Mouse (Mus musculus): ENCODE measurements around the gene Eva1c. TPM values are rescaled to one million over a fixed set of nuclear protein-coding genes. Genes with fewer than 3 reads are reported as not detected.

Gene Eva1c
- 1.0 and 1.2 TPM in 2 replicates for polyA plus RNA-seq (2015; fragmentation: Nextera tagmentation; extraction: Ambion mirVana)

DNA sequence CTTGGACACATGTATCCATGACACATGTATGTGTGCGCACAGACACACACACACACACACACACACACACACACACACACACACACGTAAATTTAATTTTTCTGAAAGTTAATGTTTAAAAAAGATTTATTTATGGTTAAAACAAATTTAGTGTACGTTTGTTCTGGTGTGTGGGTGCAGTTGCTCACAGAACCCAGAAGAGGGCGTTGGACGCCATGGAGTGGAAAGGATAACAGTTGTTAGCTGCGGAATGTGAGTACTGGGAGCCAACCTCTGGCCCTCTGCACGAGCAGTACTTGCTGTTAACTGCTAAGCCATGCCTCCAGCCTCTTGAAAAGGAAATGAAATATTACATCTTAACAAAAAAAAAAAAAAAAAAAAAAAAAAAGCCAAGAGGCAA lies at the start of gene Eva1c:
TSS of gene Eva1c (plus strand) at position 263 of the 400 bp plus-strand sequence.
- Histone ChIP-seq H3K4me1 (replicated peaks; ENCODE audit: insufficient read depth, low read length) (peaks cover 12% of the 10 kb centered on the region; the same call in 1 of the 2 replicates), H3K9me3 (replicated peaks; ENCODE audit: low read length) (no peaks in the 10 kb centered on the region), H3K4me2 (ENCODE audit: low read length) (no peak within 1 kb of the TSS), H3K4me3 (replicated peaks; ENCODE audit: low read depth, low read length) (no peak within 1 kb of the TSS), H3K9ac (ENCODE audit: low read depth, low read length) (no peak within 1 kb of the TSS), H3K27me3 (ENCODE audit: insufficient read depth, low read length) (0 out of 2 replicates have a peak, but pooled peaks cover under 1% of the 10 kb centered on the region), H3K36me3 (ENCODE audit: insufficient read depth, low read length) (no peaks in the 10 kb centered on the region), H3K27ac (no peak within 1 kb of the TSS)
- TF ChIP-seq CTCF (IDR thresholded peaks at IDR 0.05; ENCODE audit: low read depth) = 0 out of 2 replicates have a peak, but pooled peaks have one; percentile 10
- 63% methylated on average over 7 of the region's 7 CpGs for WGBS
- ATAC-seq (replicated peaks; ENCODE audit: low FRiP score, low read depth) = no peak
- DNase-seq (ENCODE audit: low spot score) = no peak

DNA sequence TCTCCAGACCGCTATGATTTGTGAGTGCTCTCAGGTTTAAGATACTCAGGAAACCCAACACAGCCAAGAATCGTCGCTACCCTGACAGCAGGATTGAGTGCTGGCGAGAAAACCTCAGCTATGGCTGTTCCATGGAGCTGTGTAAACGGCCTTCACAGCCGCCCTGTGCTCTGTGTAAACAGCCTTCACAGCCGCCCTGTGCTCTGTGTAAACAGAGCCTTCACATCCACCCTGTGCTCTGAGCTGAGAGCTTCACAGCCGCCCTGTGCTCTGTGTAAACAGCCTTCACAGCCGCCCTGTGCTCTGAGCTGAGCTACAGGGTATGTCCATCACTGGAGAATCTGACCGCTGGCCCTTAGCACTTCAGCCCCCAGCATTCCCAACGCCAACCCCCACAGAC lies 46.7 kb upstream of the Eva1c start:
- H3K36me3 ChIP-seq (ENCODE audit: insufficient read depth, low read length) = peaks cover 34% of the 10 kb centered on the region; the same call in 1 of the 2 replicates
- no peak overlapping the region for H3K9ac ChIP-seq (ENCODE audit: low read depth, low read length)
- H3K4me2 ChIP-seq (ENCODE audit: low read length) = no peak overlapping the region
- 32% methylated on average over 11 of the region's 11 CpGs for WGBS
- DNase-seq (ENCODE audit: low spot score) = peak; percentile 27
- ATAC-seq (replicated peaks; ENCODE audit: low FRiP score, low read depth) = peak; percentile 48; the same call in 1 of the 2 replicates
- H3K27ac ChIP-seq = no peak overlapping the region
- TF ChIP-seq CTCF (IDR thresholded peaks at IDR 0.05; ENCODE audit: low read depth) = no peak
- H3K4me1 ChIP-seq (replicated peaks; ENCODE audit: insufficient read depth, low read length) = no peaks in the 10 kb centered on the region
- no peak overlapping the region for H3K4me3 ChIP-seq (replicated peaks; ENCODE audit: low read depth, low read length)
- H3K9me3 ChIP-seq (replicated peaks; ENCODE audit: low read length) = no peaks in the 10 kb centered on the region
- no peaks in the 10 kb centered on the region for H3K27me3 ChIP-seq (ENCODE audit: insufficient read depth, low read length)

GRCm38 (mm10) chr16:90783302-90783701 lies 43.2 kb upstream of the Eva1c start:
- Histone ChIP-seq H3K4me2 (ENCODE audit: low read length) (no peak overlapping the region), H3K27ac (no peak overlapping the region), H3K9me3 (replicated peaks; ENCODE audit: low read length) (no peaks in the 10 kb centered on the region), H3K4me1 (replicated peaks; ENCODE audit: insufficient read depth, low read length) (no peaks in the 10 kb centered on the region), H3K9ac (ENCODE audit: low read depth, low read length) (no peak overlapping the region), H3K36me3 (ENCODE audit: insufficient read depth, low read length) (peaks cover 54% of the 10 kb centered on the region), H3K27me3 (ENCODE audit: insufficient read depth, low read length) (no peaks in the 10 kb centered on the region), H3K4me3 (replicated peaks; ENCODE audit: low read depth, low read length) (no peak overlapping the region)
- TF ChIP-seq CTCF (IDR thresholded peaks at IDR 0.05; ENCODE audit: low read depth) = no peak
- ATAC-seq (replicated peaks; ENCODE audit: low FRiP score, low read depth) (no peak), DNase-seq (ENCODE audit: low spot score) (no peak)
- 88% methylated on average over 11 of the region's 11 CpGs for WGBS

GRCm38 (mm10) chr16:90785257-90785656 lies 41.3 kb upstream of the Eva1c start:
- Histone ChIP-seq H3K4me1 (replicated peaks; ENCODE audit: insufficient read depth, low read length) (no peaks in the 10 kb centered on the region), H3K4me2 (ENCODE audit: low read length) (no peak overlapping the region), H3K9me3 (replicated peaks; ENCODE audit: low read length) (no peaks in the 10 kb centered on the region), H3K27ac (no peak overlapping the region), H3K36me3 (ENCODE audit: insufficient read depth, low read length) (peaks cover 57% of the 10 kb centered on the region), H3K4me3 (replicated peaks; ENCODE audit: low read depth, low read length) (no peak overlapping the region), H3K27me3 (ENCODE audit: insufficient read depth, low read length) (no peaks in the 10 kb centered on the region), H3K9ac (ENCODE audit: low read depth, low read length) (no peak overlapping the region)
- WGBS = 71% methylated on average over 4 of the region's 4 CpGs
- no peak for ATAC-seq (replicated peaks; ENCODE audit: low FRiP score, low read depth)
- no peak for TF ChIP-seq CTCF (IDR thresholded peaks at IDR 0.05; ENCODE audit: low read depth)
- DNase-seq (ENCODE audit: low spot score) = no peak

- TF ChIP-seq CTCF (IDR thresholded peaks at IDR 0.05; ENCODE audit: low read depth) = no peak
Measured at GRCm38 (mm10) chr16:90788580-90788979, 37.9 kb upstream of the Eva1c start.

DNA sequence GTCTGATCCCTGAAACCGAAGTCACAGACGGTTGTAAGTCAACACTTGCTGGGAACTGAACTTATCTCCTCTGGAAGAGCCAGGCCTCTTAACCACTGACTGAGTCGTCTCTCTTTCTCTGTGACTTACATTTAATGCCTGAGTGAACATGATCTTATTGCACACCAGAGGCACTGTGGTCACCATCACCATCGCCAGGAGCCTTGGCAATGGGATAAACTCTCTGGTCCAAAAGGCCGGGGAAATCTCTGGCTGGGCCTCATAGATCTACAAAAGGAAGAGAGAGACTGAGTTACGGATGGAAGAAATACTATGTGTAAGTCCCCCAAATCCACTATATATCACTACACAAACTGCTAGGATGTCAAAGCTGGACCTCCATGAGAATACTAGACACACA lies 35.6 kb upstream of the Eva1c start:
- ATAC-seq (replicated peaks; ENCODE audit: low FRiP score, low read depth) (no peak), DNase-seq (ENCODE audit: low spot score) (no peak)
- Histone ChIP-seq H3K27me3 (ENCODE audit: insufficient read depth, low read length) (no peaks in the 10 kb centered on the region), H3K4me2 (ENCODE audit: low read length) (no peak overlapping the region), H3K27ac (no peak overlapping the region), H3K4me1 (replicated peaks; ENCODE audit: insufficient read depth, low read length) (no peaks in the 10 kb centered on the region), H3K36me3 (ENCODE audit: insufficient read depth, low read length) (peaks cover 49% of the 10 kb centered on the region), H3K4me3 (replicated peaks; ENCODE audit: low read depth, low read length) (no peak overlapping the region), H3K9ac (ENCODE audit: low read depth, low read length) (no peak overlapping the region), H3K9me3 (replicated peaks; ENCODE audit: low read length) (no peaks in the 10 kb centered on the region)
- 75% methylated on average over 6 of the region's 6 CpGs for WGBS
- no peak for TF ChIP-seq CTCF (IDR thresholded peaks at IDR 0.05; ENCODE audit: low read depth)

More at GRCm38 (mm10) chr16:90788580-90788979, 37.9 kb upstream of the Eva1c start:
- no peak overlapping the region for H3K9ac ChIP-seq (ENCODE audit: low read depth, low read length)
- no peaks in the 10 kb centered on the region for H3K4me1 ChIP-seq (replicated peaks; ENCODE audit: insufficient read depth, low read length)
- WGBS = 90% methylated on average over 6 of the region's 6 CpGs
- no peaks in the 10 kb centered on the region for H3K27me3 ChIP-seq (ENCODE audit: insufficient read depth, low read length)
- no peak overlapping the region for H3K27ac ChIP-seq
- DNase-seq (ENCODE audit: low spot score) (no peak), ATAC-seq (replicated peaks; ENCODE audit: low FRiP score, low read depth) (no peak)
- H3K36me3 ChIP-seq (ENCODE audit: insufficient read depth, low read length) = peaks cover 49% of the 10 kb centered on the region
- no peaks in the 10 kb centered on the region for H3K9me3 ChIP-seq (replicated peaks; ENCODE audit: low read length)
- H3K4me3 ChIP-seq (replicated peaks; ENCODE audit: low read depth, low read length) = no peak overlapping the region
- H3K4me2 ChIP-seq (ENCODE audit: low read length) = no peak overlapping the region

DNA sequence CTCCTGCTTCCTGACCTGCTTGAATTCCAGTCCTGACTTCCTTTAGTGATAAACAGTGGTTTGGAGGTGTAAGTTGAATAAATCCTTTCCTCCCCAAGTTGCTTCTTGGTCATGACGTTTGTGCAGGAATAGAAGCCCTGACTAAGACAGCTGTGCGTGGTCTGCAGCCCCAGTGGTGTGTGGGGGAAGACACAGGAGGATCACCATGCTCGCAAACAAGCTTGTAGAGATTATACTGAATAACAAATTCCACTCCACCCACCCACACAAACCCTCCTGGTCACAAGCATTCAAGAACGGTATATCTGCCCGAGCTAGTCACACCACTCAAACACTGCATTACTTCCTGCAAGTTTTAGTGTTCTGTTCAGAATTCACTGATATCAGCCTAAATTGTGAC lies 34.5 kb upstream of the Eva1c start:
- ATAC-seq (replicated peaks; ENCODE audit: low FRiP score, low read depth) (no peak), DNase-seq (ENCODE audit: low spot score) (no peak)
- H3K27me3 ChIP-seq (ENCODE audit: insufficient read depth, low read length) = no peaks in the 10 kb centered on the region
- no peaks in the 10 kb centered on the region for H3K4me1 ChIP-seq (replicated peaks; ENCODE audit: insufficient read depth, low read length)
- no peak for TF ChIP-seq CTCF (IDR thresholded peaks at IDR 0.05; ENCODE audit: low read depth)
- H3K4me3 ChIP-seq (replicated peaks; ENCODE audit: low read depth, low read length) = no peak overlapping the region
- H3K36me3 ChIP-seq (ENCODE audit: insufficient read depth, low read length) = peaks cover 45% of the 10 kb centered on the region
- no peak overlapping the region for H3K9ac ChIP-seq (ENCODE audit: low read depth, low read length)
- WGBS = 75% methylated on average over 5 of the region's 5 CpGs
- H3K27ac ChIP-seq = no peak overlapping the region
- H3K4me2 ChIP-seq (ENCODE audit: low read length) = no peak overlapping the region
- H3K9me3 ChIP-seq (replicated peaks; ENCODE audit: low read length) = no peaks in the 10 kb centered on the region

Measured in kidney, postnatal 0 days (tissue).